Mouse (Mus musculus) kidney, postnatal 4 days (tissue): ENCODE results near the gene Esam.

ENCODE experiments used
- DNase-seq, 2 experiments: peaks; one replicate each; pipeline ENCODE4 v3.0.0; 2021; ENCODE audit warnings: mixed read lengths in 2 of 2

The Esam gene

GRCm38 (mm10) chr9:37527396-37528224 lies at the start of gene Esam:
TSS of gene Esam (plus strand) at chr9:37528078.
- DNase-seq, result peak; percentile 77 to 84

- DNase-seq, result no peak
Measured at GRCm38 (mm10) chr9:37485146-37485545, 42.7 kb upstream of the Esam start.

GRCm38 (mm10) chr9:37488041-37488440 lies 39.8 kb upstream of the Esam start:
- DNase-seq, result peak; percentile 6 to 38

- DNase-seq, result peak; percentile 95 to 96
Measured at GRCm38 (mm10) chr9:37488611-37489396, 39.1 kb upstream of the Esam start, which contains the start of gene Msantd2. TSS of gene Msantd2 (plus strand) at chr9:37489319.

GRCm38 (mm10) chr9:37489446-37490120 lies 38.3 kb upstream of the Esam start:
- peak; percentile 69 to 78 for DNase-seq

- no peak for DNase-seq
Measured at GRCm38 (mm10) chr9:37495761-37496160, 32.1 kb upstream of the Esam start.

- DNase-seq, result no peak
Measured at GRCm38 (mm10) chr9:37496325-37496724, 31.6 kb upstream of the Esam start.

GRCm38 (mm10) chr9:37500201-37500600 lies 27.7 kb upstream of the Esam start:
- no peak for DNase-seq

- DNase-seq, result no peak
Measured at GRCm38 (mm10) chr9:37501170-37501569, 26.7 kb upstream of the Esam start.

GRCm38 (mm10) chr9:37504348-37504747 lies 23.5 kb upstream of the Esam start:
- no peak for DNase-seq

GRCm38 (mm10) chr9:37506023-37506422 lies 21.9 kb upstream of the Esam start:
- DNase-seq, result no peak

GRCm38 (mm10) chr9:37512097-37512496 lies 15.8 kb upstream of the Esam start:
- DNase-seq, result no peak

GRCm38 (mm10) chr9:37514456-37514855 lies 13.4 kb upstream of the Esam start:
- no peak for DNase-seq

- DNase-seq, result no peak
Measured at GRCm38 (mm10) chr9:37517467-37517866, 10.4 kb upstream of the Esam start.

GRCm38 (mm10) chr9:37518991-37519390 lies 8.9 kb upstream of the Esam start:
- DNase-seq, result no peak

- DNase-seq, result no peak
Measured at GRCm38 (mm10) chr9:37519995-37520394, 7.9 kb upstream of the Esam start.

- no peak for DNase-seq
Measured at GRCm38 (mm10) chr9:37525461-37525860, 2.4 kb upstream of the Esam start.

GRCm38 (mm10) chr9:37526443-37527395 lies 1.2 kb upstream of the Esam start:
- DNase-seq, result peak in 1 of 2 experiments; percentile 47

GRCm38 (mm10) chr9:37528225-37528970 lies 520 bp downstream of the Esam start:
- DNase-seq, result no peak

- peak; percentile 74 to 85 for DNase-seq
Measured at GRCm38 (mm10) chr9:37530031-37530887, 2.4 kb downstream of the Esam start.
